ENCODE assay signal across 17 mouse cellular contexts in the genomic region with DNA sequence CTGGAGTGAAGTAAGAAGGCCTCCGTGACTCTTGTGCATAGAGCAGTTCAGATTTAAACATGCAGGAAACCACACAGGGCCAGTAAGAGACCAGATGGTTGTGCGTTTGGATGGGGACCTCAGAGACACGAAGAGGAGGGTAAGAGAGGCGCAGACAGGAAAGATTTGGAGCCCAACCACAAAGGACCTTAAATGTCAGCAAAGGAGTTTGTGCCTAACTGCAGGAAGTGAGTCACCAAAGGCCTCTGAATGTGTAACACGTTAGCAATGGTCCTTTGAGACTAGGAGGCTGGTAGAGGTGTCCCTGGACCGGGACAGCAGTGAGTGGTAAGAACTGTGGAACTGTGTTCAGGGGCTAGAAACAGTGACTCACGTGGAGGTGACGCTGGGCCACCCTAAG. TPM values are rescaled to one million over a fixed set of nuclear protein-coding genes. Genes with fewer than 3 reads are reported as not detected.
DNase-seq lines count a peak whose midpoint lies in the region; ATAC-seq and TF ChIP-seq lines count a peak whose summit lies in the region.
"Had no signal": no experiment of that assay in that cellular context is flagged by ENCODE, and none has a peak within 500 bp of the region (broad histone marks: within the 10 kb centered on the region; RNA-seq: fewer than 3 reads in every experiment).

No protein-coding gene starts in this region.

- 81% methylated on average over 8 of the region's 8 CpGs for WGBS in midbrain, embryonic 13.5 days

- in situ Hi-C loops in Patski (cut with MboI; ENCODE audit: low pct_unique_long_range_greater_than_20kb), result no loop called here

- H3K4me1 ChIP-seq in midbrain, embryonic 13.5 days (replicated peaks), result peaks cover 35% of the 10 kb centered on the region

- H3K4me2 ChIP-seq in midbrain, embryonic 13.5 days (replicated peaks), result no peak overlapping the region
- H3K4me2 ChIP-seq: embryonic facial prominence, embryonic 15.5 days; heart, embryonic 12.5 days; hindbrain, embryonic 13.5 days; lung, embryonic 15.5 days; midbrain, embryonic 11.5 days had no signal

- peaks cover 5% of the 10 kb centered on the region; the same call in 1 of the 2 replicates for H3K36me3 ChIP-seq in midbrain, embryonic 13.5 days
- H3K36me3 ChIP-seq: embryonic facial prominence, embryonic 15.5 days; heart, embryonic 12.5 days; lung, embryonic 15.5 days had no signal

- DNase-seq in adrenal gland, adult 8-10 months, result peak; percentile 55
- no peak for DNase-seq in adrenal gland, postnatal 4 days (ENCODE audit: low spot score in 2 of 2)
- no peak for DNase-seq in Patski (ENCODE audit: low read depth, low spot score)
- DNase-seq in thymus, postnatal 14 days, result peak; percentile 52
- no peak for DNase-seq in gastrocnemius, postnatal 4 days (ENCODE audit: low spot score in 2 of 2)
- DNase-seq in frontal cortex, adult 2 months (ENCODE audit: extremely low spot score in 1 of 2, low spot score in 1 of 2), result no peak
- DNase-seq: cerebellum, postnatal 36 days; right cerebral cortex, postnatal 4 days had no signal

- H3K9ac ChIP-seq in midbrain, embryonic 13.5 days (replicated peaks), result no peak overlapping the region
- H3K9ac ChIP-seq: embryonic facial prominence, embryonic 15.5 days; heart, embryonic 12.5 days; hindbrain, embryonic 13.5 days; lung, embryonic 15.5 days had no signal

- H3K9me3 ChIP-seq in midbrain, embryonic 13.5 days, result no peaks in the 10 kb centered on the region
- H3K9me3 ChIP-seq: embryonic facial prominence, embryonic 15.5 days; heart, embryonic 12.5 days; hindbrain, embryonic 13.5 days; lung, embryonic 15.5 days had no signal

- CTCF ChIA-PET in Patski (lab: Charles Lee), result interaction anchor here (2.0 kb wide), 1 partner anchor 243 kb away, joined by 5 read pairs; no protein-coding TSS in a partner anchor

- TF ChIP-seq CTCF in Patski (IDR thresholded peaks at IDR 0.05), result no peak

- H3K4me3 ChIP-seq in midbrain, embryonic 13.5 days (replicated peaks), result no peak overlapping the region
- H3K4me3 ChIP-seq: embryonic facial prominence, embryonic 15.5 days; heart, embryonic 12.5 days; hindbrain, embryonic 13.5 days; lung, embryonic 15.5 days had no signal

- no peaks in the 10 kb centered on the region for H3K27me3 ChIP-seq in Patski
- peaks cover 26% of the 10 kb centered on the region for H3K27me3 ChIP-seq in midbrain, embryonic 13.5 days

- POLR2A ChIA-PET in Patski (lab: Charles Lee), result no interaction called here

- no peak overlapping the region for H3K27ac ChIP-seq in midbrain, embryonic 13.5 days
- H3K27ac ChIP-seq: embryonic facial prominence, embryonic 15.5 days; hindbrain, embryonic 13.5 days; kidney, postnatal 0 days; lung, embryonic 15.5 days had no signal

- ATAC-seq in Patski, result peak; percentile 47
- ATAC-seq in inflammation-experienced regulatory T-cells, adult 6 months, result peak; percentile 84
- no peak for ATAC-seq in midbrain, embryonic 13.5 days

RNA-seq across cellular contexts. Expression of a gene that starts 5.5 kb away (rescaled TPM):
- total RNA-seq in adrenal gland, adult 8-10 months (2022), result 1 to 10 TPM in 1 of 4 experiments, under 1 TPM in 3; 0.25 to 1.9 (median 0.45) TPM
- 1 to 10 TPM; 1.6 to 2.3 TPM for total RNA-seq in adrenal gland, postnatal 4 days (2021)
- polyA plus RNA-seq in Patski (2021), result 0.27 TPM
- under 1 TPM; 0.50 to 0.58 (median 0.57) TPM for polyA plus RNA-seq in inflammation-experienced regulatory T-cells, adult 6 months (2017; shearing (Covaris generic))
- total RNA-seq in gastrocnemius, postnatal 4 days (2021), result not detected
- 5.3 and 7.3 TPM in 2 replicates for polyA plus RNA-seq in frontal cortex, adult 2 months (2012; rRNA removed)
- polyA plus RNA-seq in midbrain, embryonic 13.5 days (2015; fragmentation: Nextera tagmentation; extraction: Ambion mirVana), result 44.3 and 52.3 TPM in 2 replicates
- total RNA-seq: gastrocnemius, adult 18-20 months had no signal

RNA-seq across cellular contexts. Expression of a gene that starts 17.5 kb away (rescaled TPM):
- total RNA-seq in adrenal gland, adult 8-10 months (2022), result 100 to 1,000 TPM; 119 to 147 (median 137) TPM
- total RNA-seq in adrenal gland, postnatal 4 days (2021), result 10 to 100 TPM; 77.0 to 88.0 TPM
- 185 TPM for polyA plus RNA-seq in Patski (2021)
- polyA plus RNA-seq in inflammation-experienced regulatory T-cells, adult 6 months (2017; shearing (Covaris generic)), result 10 to 100 TPM; 52.5 to 66.4 (median 63.3) TPM
- total RNA-seq in gastrocnemius, postnatal 4 days (2021), result 10 to 100 TPM; 39.0 to 42.9 TPM
- 34.4 and 37.4 TPM in 2 replicates for polyA plus RNA-seq in frontal cortex, adult 2 months (2012; rRNA removed)
- polyA plus RNA-seq in midbrain, embryonic 13.5 days (2015; fragmentation: Nextera tagmentation; extraction: Ambion mirVana), result 22.3 and 27.5 TPM in 2 replicates

RNA-seq across cellular contexts. Expression of a gene that starts 35.9 kb away (rescaled TPM):
- total RNA-seq in adrenal gland, adult 8-10 months (2022), result 10 to 100 TPM; 48.4 to 53.6 (median 50.9) TPM
- 10 to 100 TPM; 47.0 to 51.8 TPM for total RNA-seq in adrenal gland, postnatal 4 days (2021)
- 57.4 TPM for polyA plus RNA-seq in Patski (2021)
- 10 to 100 TPM; 27.9 to 47.0 (median 36.6) TPM for polyA plus RNA-seq in inflammation-experienced regulatory T-cells, adult 6 months (2017; shearing (Covaris generic))
- 10 to 100 TPM; 40.0 to 40.4 TPM for total RNA-seq in gastrocnemius, postnatal 4 days (2021)
- polyA plus RNA-seq in frontal cortex, adult 2 months (2012; rRNA removed), result 54.1 and 56.2 TPM in 2 replicates
- polyA plus RNA-seq in midbrain, embryonic 13.5 days (2015; fragmentation: Nextera tagmentation; extraction: Ambion mirVana), result 101 and 107 TPM in 2 replicates

RNA-seq across cellular contexts. Expression of a gene that starts 50.0 kb away (rescaled TPM):
- 10 to 100 TPM; 34.8 to 49.0 (median 44.5) TPM for total RNA-seq in adrenal gland, adult 8-10 months (2022)
- total RNA-seq in adrenal gland, postnatal 4 days (2021), result 100 to 1,000 TPM; 215 to 216 TPM
- 35.9 TPM for polyA plus RNA-seq in Patski (2021)
- under 1 TPM in 2 of 3 experiments, not detected in 1; 0.29 to 0.47 TPM for polyA plus RNA-seq in inflammation-experienced regulatory T-cells, adult 6 months (2017; shearing (Covaris generic))
- 100 to 1,000 TPM; 222 to 237 TPM for total RNA-seq in gastrocnemius, postnatal 4 days (2021)
- 17.3 and 22.0 TPM in 2 replicates for polyA plus RNA-seq in frontal cortex, adult 2 months (2012; rRNA removed)
- polyA plus RNA-seq in midbrain, embryonic 13.5 days (2015; fragmentation: Nextera tagmentation; extraction: Ambion mirVana), result 50.1 and 55.9 TPM in 2 replicates

RNA-seq across cellular contexts. Expression of a gene that starts 54.7 kb away (rescaled TPM):
- 100 to 1,000 TPM; 179 to 219 (median 209) TPM for total RNA-seq in adrenal gland, adult 8-10 months (2022)
- total RNA-seq in adrenal gland, postnatal 4 days (2021), result 100 to 1,000 TPM; 219 to 235 TPM
- polyA plus RNA-seq in Patski (2021), result 222 TPM
- polyA plus RNA-seq in inflammation-experienced regulatory T-cells, adult 6 months (2017; shearing (Covaris generic)), result 100 to 1,000 TPM; 253 to 303 (median 292) TPM
- 100 to 1,000 TPM; 151 to 166 TPM for total RNA-seq in gastrocnemius, postnatal 4 days (2021)
- 137 and 147 TPM in 2 replicates for polyA plus RNA-seq in frontal cortex, adult 2 months (2012; rRNA removed)
- 278 and 280 TPM in 2 replicates for polyA plus RNA-seq in midbrain, embryonic 13.5 days (2015; fragmentation: Nextera tagmentation; extraction: Ambion mirVana)

Comparison
In these comparisons a context has a peak if more than half of its experiments do, and no peak if none do; other contexts are left out.
1. DNase-seq: peak in adrenal gland, adult 8-10 months (single experiment) and thymus, postnatal 14 days (single experiment); none in adrenal gland, postnatal 4 days (0 of 2), Patski (single experiment), gastrocnemius, postnatal 4 days (0 of 2) and frontal cortex, adult 2 months (0 of 2).